In genomic region chr4:129284685-129285084, GRCm38 (mm10) we compare ENCODE assay signal across 28 mouse cellular contexts. TPM values are rescaled to one million over a fixed set of nuclear protein-coding genes. Genes with fewer than 3 reads are reported as not detected.
"Had no signal": no experiment of that assay in that cellular context is flagged by ENCODE, and none has a peak within 500 bp of the region (broad histone marks: within the 10 kb centered on the region; RNA-seq: fewer than 3 reads in every experiment).

No protein-coding gene starts in this region.

- H3K9me3 ChIP-seq: embryonic facial prominence, embryonic 12.5 days; embryonic facial prominence, embryonic 13.5 days; embryonic facial prominence, embryonic 15.5 days; forebrain, embryonic 10.5 days; forebrain, embryonic 12.5 days; forebrain, embryonic 13.5 days; forebrain, embryonic 15.5 days had no signal

- H3K27ac ChIP-seq: embryonic facial prominence, embryonic 10.5 days; embryonic facial prominence, embryonic 12.5 days; embryonic facial prominence, embryonic 13.5 days; embryonic facial prominence, embryonic 15.5 days; forebrain, embryonic 10.5 days; forebrain, embryonic 12.5 days; forebrain, embryonic 13.5 days; forebrain, embryonic 15.5 days; gastrocnemius, adult 2 months; heart, adult 2 months had no signal

- ATAC-seq: forebrain, embryonic 13.5 days; forebrain, embryonic 14.5 days; forebrain, embryonic 15.5 days; forebrain, embryonic 16.5 days; forebrain, postnatal 0 days had no signal

- DNase-seq: cerebellum, adult 8-10 months; cerebellum, adult 9-10 months; cerebellum, adult 9-11 months; cerebellum, postnatal 10 days; cerebellum, postnatal 14 days; cerebellum, postnatal 25 days; cerebellum, postnatal 36 days; embryo, embryonic 11 days; forebrain, postnatal 0 days; gastrocnemius, adult 2 months; gastrocnemius, postnatal 10 days; gastrocnemius, postnatal 14 days; gastrocnemius, postnatal 25 days; gastrocnemius, postnatal 36 days; heart, adult 11 months; heart, adult 18-20 months; heart, adult 2 months had no signal

- H3K36me3 ChIP-seq: embryonic facial prominence, embryonic 10.5 days; embryonic facial prominence, embryonic 12.5 days; embryonic facial prominence, embryonic 13.5 days; embryonic facial prominence, embryonic 15.5 days; forebrain, embryonic 10.5 days; forebrain, embryonic 12.5 days; forebrain, embryonic 15.5 days had no signal

- H3K4me2 ChIP-seq: embryonic facial prominence, embryonic 12.5 days; embryonic facial prominence, embryonic 13.5 days; embryonic facial prominence, embryonic 15.5 days; forebrain, embryonic 12.5 days; forebrain, embryonic 13.5 days; forebrain, embryonic 15.5 days had no signal

- H3K4me3 ChIP-seq: embryonic facial prominence, embryonic 10.5 days; embryonic facial prominence, embryonic 12.5 days; embryonic facial prominence, embryonic 13.5 days; embryonic facial prominence, embryonic 15.5 days; erythroblast, embryonic 14.5 days; forebrain, embryonic 10.5 days; forebrain, embryonic 12.5 days; forebrain, embryonic 13.5 days; forebrain, embryonic 15.5 days; gastrocnemius, adult 2 months; heart, adult 2 months had no signal

- H3K27me3 ChIP-seq: forebrain, embryonic 15.5 days had no signal

- H3K9ac ChIP-seq: embryonic facial prominence, embryonic 12.5 days; embryonic facial prominence, embryonic 13.5 days; embryonic facial prominence, embryonic 15.5 days; forebrain, embryonic 12.5 days; forebrain, embryonic 13.5 days; forebrain, embryonic 15.5 days; forebrain, postnatal 0 days had no signal

RNA-seq across cellular contexts. Expression of gene Sync, which starts 2.7 kb away (rescaled TPM):
- polyA plus RNA-seq: erythroblast, embryonic 14.5 days had no signal
